Mouse (Mus musculus) embryonic fibroblast, embryonic 13.5 days (primary cell): ENCODE results near the gene Lrrc55.

Experiments
- CTCF ChIP-seq: IDR thresholded peaks from 2 replicates; pipeline ENCODE4 v1.5.1; 2011; ENCODE audit warnings: mild to moderate bottlenecking, control low read depth, low read length, moderate library complexity, borderline replicate concordance; ENCODE audit not compliant: insufficient read depth
- POLR2A ChIP-seq: IDR thresholded peaks from 2 replicates; pipeline ENCODE4 v1.6.1; 2011; ENCODE audit warnings: low read depth, mild to moderate bottlenecking, control low read depth, low read length, moderate library complexity

GRCm38 (mm10) chr2:85168327-85168726 is 28.7 kb downstream of the Lrrc55 start:
- no peak for TF ChIP-seq CTCF
- no peak for TF ChIP-seq POLR2A
